Mouse (Mus musculus) MN1 (cell line): ENCODE results near the gene Zfp697.

Experiments
- DNase-seq: peaks from one replicate; pipeline ENCODE4 v3.0.0-alpha.2; 2016; ENCODE audit warnings: low spot score

Zfp697 gene

GRCm38 (mm10) chr3:98382246-98382939 is at the start of gene Zfp697:
TSS of gene Zfp697 (plus strand) at chr3:98382461.
- DNase-seq: no peak

GRCm38 (mm10) chr3:98334010-98334409 is 48.3 kb upstream of the Zfp697 start:
- no peak for DNase-seq

- no peak for DNase-seq
Measured at GRCm38 (mm10) chr3:98335331-98335730, 46.9 kb upstream of the Zfp697 start.

- no peak for DNase-seq
Measured at GRCm38 (mm10) chr3:98335886-98336285, 46.4 kb upstream of the Zfp697 start.

GRCm38 (mm10) chr3:98336661-98337654 is 45.3 kb upstream of the Zfp697 start:
- DNase-seq: peak; percentile 53

- peak; percentile 60 for DNase-seq
Measured at GRCm38 (mm10) chr3:98338584-98339041, 43.6 kb upstream of the Zfp697 start.

GRCm38 (mm10) chr3:98339097-98339705 is 43.1 kb upstream of the Zfp697 start:
- peak; percentile 66 for DNase-seq

- peak; percentile 83 for DNase-seq
Measured at GRCm38 (mm10) chr3:98339706-98340109, 42.6 kb upstream of the Zfp697 start, which contains the start of gene Phgdh. TSS of gene Phgdh (minus strand) at chr3:98339990.

GRCm38 (mm10) chr3:98340818-98341594 is 41.3 kb upstream of the Zfp697 start:
- DNase-seq: no peak

- DNase-seq: no peak
Measured at GRCm38 (mm10) chr3:98343235-98343634, 39.0 kb upstream of the Zfp697 start.

- peak; percentile 24 for DNase-seq
Measured at GRCm38 (mm10) chr3:98348106-98348505, 34.2 kb upstream of the Zfp697 start.

- peak; percentile 54 for DNase-seq
Measured at GRCm38 (mm10) chr3:98348705-98349104, 33.6 kb upstream of the Zfp697 start.

GRCm38 (mm10) chr3:98353892-98354291 is 28.4 kb upstream of the Zfp697 start:
- DNase-seq: peak; percentile 56

- peak; percentile 31 for DNase-seq
Measured at GRCm38 (mm10) chr3:98355344-98356025, 26.8 kb upstream of the Zfp697 start.

- no peak for DNase-seq
Measured at GRCm38 (mm10) chr3:98356026-98356365, 26.3 kb upstream of the Zfp697 start.

GRCm38 (mm10) chr3:98356632-98357370 is 25.5 kb upstream of the Zfp697 start:
- DNase-seq: no peak

GRCm38 (mm10) chr3:98362753-98363152 is 19.5 kb upstream of the Zfp697 start:
- no peak for DNase-seq

- no peak for DNase-seq
Measured at GRCm38 (mm10) chr3:98366086-98366485, 16.2 kb upstream of the Zfp697 start.

GRCm38 (mm10) chr3:98366823-98367222 is 15.4 kb upstream of the Zfp697 start:
- no peak for DNase-seq

- no peak for DNase-seq
Measured at GRCm38 (mm10) chr3:98368283-98368682, 14.0 kb upstream of the Zfp697 start.
